Mouse (Mus musculus) brain, embryonic 14.5 days (tissue): ENCODE data around the gene 4930568D16Rik.

Source experiments
- CTCF ChIP-seq: fragments of 200-500 bp; IDR thresholded peaks from 2 replicates; pipeline ENCODE4 v1.5.1; 2012; ENCODE audit warnings: inconsistent platforms, mild to moderate bottlenecking, moderate library complexity, borderline replicate concordance; ENCODE audit not compliant: insufficient read depth, insufficient read length; ENCODE audit errors: extremely low read depth
- POLR2A ChIP-seq: fragments of 200-500 bp; IDR thresholded peaks from 2 replicates; pipeline ENCODE4 v1.6.1; 2012; ENCODE audit warnings: mild to moderate bottlenecking, inconsistent platforms, borderline replicate concordance; ENCODE audit not compliant: poor library complexity, insufficient read depth, insufficient read length, severe bottlenecking; ENCODE audit errors: extremely low read depth

GRCm38 (mm10) chr2:35309906-35310493, 57.5 kb downstream of the 4930568D16Rik start:
- TF ChIP-seq CTCF (no peak), POLR2A (no peak)
